ENCODE assay signal across 8 mouse cellular contexts in genomic region chr9:40756401-40756800, GRCm38 (mm10). TPM values are rescaled to one million over a fixed set of nuclear protein-coding genes. Genes with fewer than 3 reads are reported as not detected.
DNase-seq lines count a peak whose midpoint lies in the region; ATAC-seq lines count a peak whose summit lies in the region.

No protein-coding gene starts in this region.

- peak overlapping the region; percentile 48 for H3K4me2 ChIP-seq in embryonic facial prominence, embryonic 15.5 days (replicated peaks)

- peaks cover 23% of the 10 kb centered on the region for H3K4me1 ChIP-seq in embryonic facial prominence, embryonic 15.5 days

- H3K27me3 ChIP-seq in embryonic facial prominence, embryonic 15.5 days, result no peaks in the 10 kb centered on the region

- ATAC-seq in embryonic facial prominence, embryonic 15.5 days (ENCODE audit: insufficient number of reproducible peaks, low FRiP score, low TSS enrichment, low read depth), result no peak
- ATAC-seq in megakaryocyte progenitor cell, adult 5-6 weeks (replicated peaks; ENCODE audit: poor library complexity), result peak; percentile 78

- no peaks in the 10 kb centered on the region for H3K9me3 ChIP-seq in embryonic facial prominence, embryonic 15.5 days (replicated peaks)

- no peak overlapping the region for H3K4me3 ChIP-seq in embryonic facial prominence, embryonic 15.5 days (replicated peaks)

- no peaks in the 10 kb centered on the region for H3K36me3 ChIP-seq in embryonic facial prominence, embryonic 15.5 days

- intact Hi-C loops in heart, postnatal 10 days (cut with DNase I), result no loop called here

- no peak overlapping the region for H3K9ac ChIP-seq in embryonic facial prominence, embryonic 15.5 days

- H3K27ac ChIP-seq in embryonic facial prominence, embryonic 15.5 days (replicated peaks), result peak overlapping the region; percentile 85

- DNase-seq in adrenal gland, adult (ENCODE audit: inconsistent age in 2 of 2, low spot score in 1 of 2), result peak; percentile 52 to 88
- DNase-seq in adrenal gland, postnatal 25 days, result no peak
- DNase-seq in adrenal gland, postnatal 14 days, result peak; percentile 71
- DNase-seq in heart, postnatal 10 days, result peak; percentile 68 to 78
- peak; percentile 56 for DNase-seq in layer of hippocampus, adult 9-11 months
- DNase-seq in spleen, adult 12 weeks (ENCODE audit: low spot score), result peak; percentile 3

- 19% methylated on average over 4 of the region's 4 CpGs for WGBS in embryonic facial prominence, embryonic 15.5 days

RNA-seq across cellular contexts. Expression of gene Hspa8, which starts 44.4 kb away (rescaled TPM):
- total RNA-seq in adrenal gland, postnatal 25 days (2021), result 1,395 and 2,721 TPM in 2 replicates
- total RNA-seq in adrenal gland, postnatal 14 days (2021), result 1,718 and 2,240 TPM in 2 replicates
- 2,291 and 2,301 TPM in 2 replicates for polyA plus RNA-seq in embryonic facial prominence, embryonic 15.5 days (2015; fragmentation: Nextera tagmentation; extraction: Ambion mirVana)
- total RNA-seq in heart, postnatal 10 days (2021), result 1,000 to 10,000 TPM; 1,111 to 1,159 TPM
- 3,635 and 4,207 TPM in 2 replicates for total RNA-seq in megakaryocyte progenitor cell, adult 5-6 weeks (2015)
- 4,709 and 5,125 TPM in 2 replicates for total RNA-seq in megakaryocyte progenitor cell, adult 5-6 weeks (2017)
